Mouse (Mus musculus) urinary bladder, postnatal 14 days (tissue): ENCODE data around the gene Sele.

Experiments used
- DNase-seq: peaks from one replicate; pipeline ENCODE4 v3.0.0; 2021; ENCODE audit warnings: low spot score

Gene Sele

GRCm38 (mm10) chr1:164073091-164073490 is 25.1 kb downstream of the Sele start:
- DNase-seq, result no peak

GRCm38 (mm10) chr1:164073803-164074202 is 25.8 kb downstream of the Sele start:
- DNase-seq, result no peak

- no peak for DNase-seq
These were observed 26.6 kb downstream of the Sele start for GRCm38 (mm10) chr1:164074606-164075140.

- no peak for DNase-seq
These were observed 27.4 kb downstream of the Sele start for GRCm38 (mm10) chr1:164075416-164075815.

GRCm38 (mm10) chr1:164076441-164076840 is 28.4 kb downstream of the Sele start:
- no peak for DNase-seq

GRCm38 (mm10) chr1:164077031-164077430 is 29.0 kb downstream of the Sele start:
- no peak for DNase-seq

- no peak for DNase-seq
These were observed 30.3 kb downstream of the Sele start for GRCm38 (mm10) chr1:164078323-164078741.

- no peak for DNase-seq
These were observed 31.1 kb downstream of the Sele start for GRCm38 (mm10) chr1:164079091-164079490.

GRCm38 (mm10) chr1:164083046-164083445 is 35.0 kb downstream of the Sele start:
- DNase-seq, result no peak

GRCm38 (mm10) chr1:164086797-164087196 is 38.8 kb downstream of the Sele start:
- no peak for DNase-seq

- DNase-seq, result no peak
These were observed 39.8 kb downstream of the Sele start for GRCm38 (mm10) chr1:164087872-164088271.

- no peak for DNase-seq
These were observed 48.7 kb downstream of the Sele start for GRCm38 (mm10) chr1:164096780-164097179.

- no peak for DNase-seq
These were observed 49.9 kb downstream of the Sele start for GRCm38 (mm10) chr1:164097911-164098310.

GRCm38 (mm10) chr1:164098372-164098771 is 50.3 kb downstream of the Sele start:
- no peak for DNase-seq
